Mouse (Mus musculus) retina, postnatal 7 days (tissue): ENCODE data around the gene Kif18a.

ENCODE experiments used
- DNase-seq: peaks from one replicate; pipeline ENCODE4 v3.0.0-alpha.2; 2012; ENCODE audit warnings: low read depth, low spot score

The Kif18a gene

DNA sequence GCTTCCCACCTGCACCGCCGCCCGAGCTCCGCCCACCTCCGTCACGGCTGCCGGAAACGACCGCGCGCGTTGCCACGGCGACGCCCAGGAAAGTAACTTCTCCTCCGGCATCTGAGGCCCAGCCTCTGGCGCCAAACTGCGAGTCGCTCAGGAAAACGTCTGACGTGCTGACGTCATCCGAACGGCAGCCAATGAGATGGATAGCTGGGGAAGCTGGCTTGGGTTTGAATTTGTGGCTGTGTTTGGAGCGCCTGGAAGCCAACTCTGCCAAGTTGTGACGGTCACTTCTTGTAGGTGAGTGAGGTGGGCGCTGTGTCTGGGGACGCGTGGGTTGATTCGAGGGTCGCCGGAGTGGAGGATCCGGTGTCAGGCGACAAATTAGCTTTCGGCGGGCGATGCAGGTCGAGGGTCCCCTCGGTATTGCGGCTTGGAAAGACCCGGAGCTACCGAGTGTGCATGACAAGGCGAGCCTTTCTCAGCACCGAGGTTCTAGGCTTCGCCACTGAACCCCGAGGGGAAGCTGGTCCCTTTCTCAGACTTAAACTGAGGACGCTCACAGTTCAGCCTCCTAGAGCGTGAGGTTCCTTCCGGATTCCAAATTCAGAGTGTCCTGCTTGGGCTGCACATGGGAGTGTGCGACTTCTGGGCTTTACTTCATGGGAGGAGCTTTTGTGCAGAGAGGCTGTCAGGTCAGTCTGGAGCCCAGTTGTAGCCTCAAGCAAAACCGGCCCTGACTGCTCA, at the start of gene Kif18a, which contains the start of gene Mettl15:
Gene Kif18a (plus strand): TSS at position 139 of the 741 bp plus-strand sequence.
Gene Mettl15 (minus strand): TSS at position 149 of the 741 bp plus-strand sequence.
- peak; percentile 92 for DNase-seq

- DNase-seq = no peak
Measured at GRCm38 (mm10) chr2:109233876-109234275, 46.7 kb upstream of the Kif18a start.

DNA sequence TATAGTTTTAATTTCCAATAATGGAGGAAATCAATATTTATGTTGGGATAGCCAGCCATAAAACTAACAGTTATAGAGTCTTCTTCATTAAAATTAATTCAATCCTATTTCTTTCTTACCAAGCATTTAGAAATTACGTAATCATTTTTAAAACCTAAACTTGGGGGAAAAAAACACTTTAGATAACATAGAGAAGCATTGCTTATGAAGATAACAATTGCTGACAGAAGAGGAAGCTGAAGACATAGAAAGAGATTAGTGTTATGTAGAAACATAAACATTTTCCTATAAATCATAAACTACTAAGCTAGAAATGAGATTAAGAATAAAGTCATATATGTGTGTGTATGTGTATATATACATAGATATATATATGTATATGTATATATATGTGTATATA, 44.8 kb upstream of the Kif18a start:
- no peak for DNase-seq

DNA sequence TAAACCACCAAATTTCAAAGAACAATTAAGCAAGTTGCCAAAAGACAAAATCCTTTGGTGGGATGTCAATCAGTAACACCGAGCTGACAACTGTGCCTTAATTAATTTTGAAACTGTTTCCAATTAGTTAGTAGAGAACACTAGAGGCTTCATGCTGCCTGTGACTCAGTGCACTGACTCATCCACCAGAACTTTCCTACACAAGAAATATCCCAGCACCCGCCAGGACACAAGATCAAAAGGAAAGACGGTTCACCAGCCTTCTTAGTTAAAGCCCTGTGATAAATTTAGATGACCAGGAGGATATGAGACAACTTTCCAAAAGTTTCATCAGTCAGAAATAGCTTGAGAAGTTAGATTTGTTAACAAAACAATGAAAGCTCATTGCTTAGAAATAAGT, 38.6 kb upstream of the Kif18a start:
- DNase-seq = no peak

DNA sequence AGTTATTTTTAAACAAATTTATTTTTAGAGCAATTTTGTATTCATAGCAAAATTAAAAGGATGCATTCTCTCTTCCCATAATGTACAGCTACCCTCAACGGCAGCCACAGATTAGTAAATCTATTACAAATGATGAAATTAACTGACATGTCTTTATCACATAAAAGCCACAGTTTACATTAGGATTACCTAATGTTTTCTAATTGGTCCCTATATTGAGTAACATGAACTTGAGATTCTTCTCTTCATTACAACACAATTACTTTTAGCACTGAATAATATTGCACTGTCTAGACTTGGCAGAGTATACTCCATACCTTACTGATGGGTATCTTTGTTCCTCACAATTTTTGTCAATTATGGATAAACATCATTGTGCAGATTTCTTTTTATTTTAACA, 17.8 kb upstream of the Kif18a start:
- DNase-seq = no peak

DNA sequence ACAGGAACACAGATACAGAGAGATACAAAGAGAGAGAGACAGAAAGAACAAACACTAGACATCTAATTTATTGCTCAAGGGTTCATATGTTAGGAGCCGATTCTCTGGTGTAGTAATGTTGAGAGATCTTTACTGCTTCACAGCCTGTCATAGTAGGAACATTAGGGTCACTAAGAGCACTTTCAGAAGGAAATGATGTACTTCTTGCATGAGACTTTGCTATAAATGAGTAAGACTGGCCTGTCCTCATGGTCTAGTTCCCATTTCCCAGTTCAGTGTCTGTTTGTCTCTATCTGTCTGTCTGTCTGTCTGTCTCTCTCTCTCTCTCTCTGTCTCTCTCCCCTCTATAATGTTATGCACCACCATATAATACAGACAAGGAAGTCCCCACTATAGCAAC, 7.4 kb upstream of the Kif18a start:
- no peak for DNase-seq

- no peak for DNase-seq
Measured at GRCm38 (mm10) chr2:109277593-109277992, 2.9 kb upstream of the Kif18a start.

GRCm38 (mm10) chr2:109278036-109278435, 2.5 kb upstream of the Kif18a start:
- no peak for DNase-seq

DNA sequence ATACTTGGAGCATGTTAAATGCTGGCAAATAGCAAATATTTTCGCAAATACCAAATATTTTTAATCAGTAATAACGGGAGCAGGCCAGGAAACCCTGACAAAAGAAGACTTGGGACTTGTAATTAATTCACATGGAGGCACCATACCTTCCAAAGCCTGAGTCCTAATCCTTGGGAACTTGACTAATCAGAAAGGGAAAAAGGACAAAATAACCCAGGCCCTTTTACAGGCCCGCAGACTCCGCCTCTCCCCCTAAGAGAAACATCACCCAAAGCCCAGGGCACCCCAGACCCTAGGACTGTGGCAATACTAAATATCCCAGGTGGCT, 302 bp upstream of the Kif18a start:
- DNase-seq = no peak

- DNase-seq = no peak
Measured at GRCm38 (mm10) chr2:109281341-109281690, 778 bp downstream of the Kif18a start.

DNA sequence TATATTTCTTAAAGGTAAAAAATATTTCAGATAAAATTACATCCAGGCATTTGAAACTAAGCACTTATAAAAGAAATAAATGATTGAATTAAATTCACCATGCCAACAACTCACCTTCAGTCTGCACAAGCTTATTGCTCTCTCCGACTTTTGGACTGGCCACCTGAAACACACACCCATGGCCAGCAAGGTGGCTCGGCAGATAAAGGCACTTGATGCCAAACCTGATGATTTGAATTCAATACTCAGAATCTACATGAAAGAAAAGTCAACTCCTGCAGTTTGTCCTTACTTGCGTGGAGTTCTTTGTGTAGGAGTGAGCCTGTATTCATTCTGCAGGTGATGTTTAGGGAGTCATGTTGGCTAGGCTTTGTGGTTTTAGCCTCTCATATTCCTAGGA, 3.6 kb downstream of the Kif18a start:
- DNase-seq = no peak

- DNase-seq = no peak
Measured at GRCm38 (mm10) chr2:109289327-109289726, 8.8 kb downstream of the Kif18a start.

- DNase-seq = no peak
Measured at GRCm38 (mm10) chr2:109296264-109296663, 15.7 kb downstream of the Kif18a start.

DNA sequence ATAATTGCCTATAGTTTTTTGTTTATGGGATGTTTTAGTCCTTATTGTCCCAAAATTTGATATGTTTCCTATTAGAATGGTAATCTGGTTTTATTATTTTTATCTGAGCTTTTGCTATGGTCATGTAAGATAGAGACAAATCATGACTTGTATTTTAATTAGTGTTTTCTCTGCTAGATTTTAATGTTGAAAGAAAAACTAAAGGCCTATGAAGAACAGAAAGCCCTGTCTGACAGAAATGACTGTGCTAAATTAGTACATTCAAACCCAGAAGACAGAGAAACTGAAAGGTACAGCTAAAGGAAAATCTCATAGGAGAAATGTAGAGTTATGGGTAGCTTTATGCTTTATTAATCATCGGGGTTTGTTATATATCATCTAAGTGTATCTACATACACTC, 17.6 kb downstream of the Kif18a start:
- no peak for DNase-seq

DNA sequence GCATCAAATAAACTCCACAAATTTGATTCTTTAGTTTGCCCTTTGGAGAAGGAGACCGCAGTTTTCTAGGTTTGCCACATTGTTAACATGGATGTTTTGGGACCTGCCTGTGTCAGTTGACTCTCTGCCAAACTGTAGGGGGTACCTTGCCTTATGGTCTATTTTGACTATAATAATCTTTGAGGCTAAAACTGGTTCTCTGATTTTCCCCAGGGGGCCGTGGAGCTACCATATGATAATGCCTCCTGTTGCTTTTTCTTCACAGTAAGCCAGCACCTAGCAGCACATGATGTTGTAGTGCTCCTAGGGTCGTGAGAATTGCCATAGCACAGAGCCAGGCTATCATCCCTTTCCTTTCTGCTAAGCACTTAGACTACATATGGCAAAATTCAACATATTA, 21.7 kb downstream of the Kif18a start:
- no peak for DNase-seq

DNA sequence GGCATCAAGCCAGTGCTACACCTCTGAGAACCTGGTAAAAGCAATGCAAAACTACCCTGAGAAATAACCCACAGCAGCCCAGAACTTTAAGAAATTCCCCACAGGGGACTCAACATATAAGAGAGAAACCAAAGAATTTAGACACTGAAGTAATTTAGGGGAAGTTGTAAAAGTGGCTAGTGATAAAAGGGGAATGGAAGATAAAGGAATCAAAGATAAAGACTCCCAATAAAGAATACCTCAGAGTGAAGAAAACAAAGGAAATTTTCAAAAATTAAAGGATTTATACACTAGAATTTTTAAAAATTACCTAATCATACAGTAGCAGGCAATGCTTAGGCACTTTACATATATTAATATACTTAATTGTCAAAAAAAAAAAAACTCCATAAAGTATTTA, 23.1 kb downstream of the Kif18a start:
- DNase-seq = no peak

GRCm38 (mm10) chr2:109311369-109311768, 30.8 kb downstream of the Kif18a start:
- DNase-seq = no peak

- DNase-seq = no peak
Measured at GRCm38 (mm10) chr2:109331807-109332206, 51.3 kb downstream of the Kif18a start.

DNA sequence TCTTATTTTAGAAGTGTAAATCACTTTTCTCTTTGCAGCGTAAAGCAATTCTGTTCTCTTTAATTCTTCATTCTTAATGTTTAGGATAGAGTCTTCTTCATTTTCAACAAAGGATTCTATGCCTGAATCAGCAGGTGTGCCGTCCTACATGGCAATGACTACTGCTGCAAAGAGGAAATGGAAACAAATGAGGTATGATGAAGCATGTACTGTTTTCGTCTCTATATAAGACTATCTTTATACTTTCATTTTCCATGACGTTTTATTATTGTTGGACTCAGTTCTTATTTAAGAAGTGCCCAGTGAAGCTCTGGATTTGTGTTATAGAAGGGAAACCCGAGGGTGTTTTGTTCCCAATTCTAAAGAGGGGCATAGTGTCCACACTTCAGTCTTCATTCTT, 53.7 kb downstream of the Kif18a start:
- DNase-seq = no peak

DNA sequence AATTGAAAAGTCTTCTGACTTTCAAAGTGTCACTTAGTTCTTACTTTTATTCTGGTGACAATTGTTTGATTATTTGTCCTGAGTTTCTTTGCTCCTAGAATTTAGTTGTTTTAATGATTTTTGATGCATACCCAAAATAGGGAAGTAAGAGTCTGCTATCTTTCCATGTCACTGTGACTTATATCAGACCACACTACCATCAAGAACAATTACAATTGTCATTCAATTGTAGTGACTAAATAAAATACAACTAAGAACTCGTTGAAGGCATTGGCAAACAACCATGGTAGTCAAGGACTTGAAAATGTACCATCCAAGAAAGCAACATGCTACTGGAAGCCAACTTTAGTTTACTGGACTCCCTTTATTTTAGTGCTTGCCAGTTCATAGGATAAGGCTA, 55.2 kb downstream of the Kif18a start:
- DNase-seq = no peak

GRCm38 (mm10) chr2:109345386-109345785, 64.8 kb downstream of the Kif18a start:
- DNase-seq = no peak

DNA sequence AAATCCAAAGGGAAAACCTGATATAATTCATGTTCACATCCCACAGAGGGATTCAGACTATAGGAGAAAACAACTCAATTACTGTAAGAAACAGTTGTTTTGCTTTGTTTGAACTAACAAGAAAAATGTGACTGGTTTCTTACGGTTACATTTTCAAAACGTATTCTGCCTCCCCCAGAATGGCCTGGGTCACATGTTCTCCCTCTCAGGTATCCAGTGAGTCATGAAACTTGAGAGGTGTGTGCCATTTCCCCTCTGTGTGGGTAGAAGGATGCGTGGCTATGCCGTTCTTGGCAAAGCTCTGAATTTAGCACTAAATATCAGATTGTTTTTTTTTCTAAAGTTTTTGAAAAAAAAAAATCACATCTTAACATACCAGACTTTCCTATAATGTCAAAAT, 68.2 kb downstream of the Kif18a start:
- no peak for DNase-seq

- DNase-seq = no peak
Measured at GRCm38 (mm10) chr2:109358456-109359141, 78.1 kb downstream of the Kif18a start.

- no peak for DNase-seq
Measured at GRCm38 (mm10) chr2:109365962-109366361, 85.4 kb downstream of the Kif18a start.
